Mouse (Mus musculus) hindbrain, postnatal 0 days (tissue): Measurements from ENCODE around the gene Gm49395. TPM values are rescaled to one million over a fixed set of nuclear protein-coding genes. Genes with fewer than 3 reads are reported as not detected.

Experiments
- ATAC-seq: fragments of 200-750 bp; cut with Nextera tagmentation; 2 replicates; pipeline ENCODE4 v1.8.0; 2017; ENCODE audit warnings: mild to moderate bottlenecking, moderate TSS enrichment, moderate library complexity
- DNase-seq: peaks from one replicate; pipeline ENCODE4 v3.0.0-alpha.2; 2015; ENCODE audit warnings: low spot score
- H3K27ac ChIP-seq: fragments of 300-500 bp; sonication (generic); 2 replicates; pipeline ENCODE4 v1.5.1; 2014; ENCODE audit warnings: mild to moderate bottlenecking
- H3K27me3 ChIP-seq: fragments of 300-500 bp; sonication (generic); 2 replicates; pipeline ENCODE4 v1.6.1; 2014; ENCODE audit warnings: low read length, mixed read lengths; ENCODE audit not compliant: insufficient read depth
- H3K36me3 ChIP-seq: fragments of 300-500 bp; sonication (generic); 2 replicates; pipeline ENCODE4 v1.6.1; 2014; ENCODE audit warnings: low read length, mixed read lengths; ENCODE audit not compliant: insufficient read depth
- H3K4me1 ChIP-seq: fragments of 300-500 bp; sonication (generic); 2 replicates; pipeline ENCODE4 v1.6.1; 2014; ENCODE audit warnings: antibody characterized with exemption, low read length, mixed read lengths; ENCODE audit not compliant: insufficient read depth
- H3K4me2 ChIP-seq: fragments of 300-500 bp; sonication (generic); 2 replicates; pipeline ENCODE4 v1.6.1; 2014; ENCODE audit warnings: low read depth, mild to moderate bottlenecking, low read length, moderate library complexity, mixed read lengths
- H3K4me3 ChIP-seq: fragments of 300-500 bp; sonication (generic); 2 replicates; pipeline ENCODE4 v1.5.1; 2014; ENCODE audit warnings: low read length
- H3K9ac ChIP-seq: fragments of 300-500 bp; sonication (generic); replicated peaks from 2 replicates; pipeline ENCODE4 v1.6.1; 2014; ENCODE audit warnings: mild to moderate bottlenecking, low read length, moderate library complexity, mixed read lengths
- H3K9me3 ChIP-seq: fragments of 300-500 bp; sonication (generic); 2 replicates; pipeline ENCODE4 v1.6.1; 2016; ENCODE audit warnings: low read length, mixed read lengths
- CTCF ChIP-seq: IDR thresholded peaks from 2 replicates; pipeline ENCODE4 v1.5.1; 2016; ENCODE audit warnings: antibody characterized with exemption, control low read depth, low read depth
- WGBS: fragments of 180-500 bp; shearing (Covaris S2); extraction: QIAGEN DNeasy Blood & Tissue Kit; methylation state at CpG from one replicate; pipeline ENCODE4 v1.1.7; 2014; 5-methylcytosine and 5-hydroxymethylcytosine counted together
- polyA plus RNA-seq: library from polyadenylated mRNA; unstranded; fragments of >200 nt; fragmentation: Nextera tagmentation; extraction: Ambion mirVana; gene quantifications from 2 replicates; pipeline ENCODE4 v1.2.1, GENCODE M21; 2015
- total RNA-seq: library from RNA; depleted of rRNA; stranded (reverse); fragments of >200 nt; gene quantifications from 2 replicates; pipeline ENCODE4 v1.2.3, GENCODE M21; 2014

The Gm49395 gene
- total and polyA plus RNA-seq, 2 experiments from 2014 or later, result 2.9 TPM; not detected in 1

DNA sequence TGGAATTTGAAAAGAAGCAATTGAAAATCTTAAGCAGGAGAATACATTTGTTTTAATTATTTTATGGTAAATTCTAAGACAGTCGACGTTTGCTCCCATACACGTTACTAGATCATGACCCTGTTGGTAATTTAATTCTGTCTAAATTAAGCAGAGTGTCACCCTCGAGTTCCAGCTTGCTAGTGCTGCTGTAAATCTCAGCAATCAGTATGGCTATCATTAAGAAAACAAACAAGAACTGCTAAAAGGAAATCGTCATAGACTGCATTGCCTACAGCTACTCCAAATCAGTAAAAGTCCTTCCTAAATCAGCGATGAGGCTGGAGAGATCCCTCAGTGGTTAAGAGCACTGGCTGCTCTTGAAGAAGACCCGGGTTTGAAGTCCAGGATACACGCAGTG, 66.3 kb downstream of the Gm49395 start:
- Histone ChIP-seq H3K27me3 (no peaks in the 10 kb centered on the region), H3K4me2 (no peak overlapping the region), H3K4me1 (peaks cover 3% of the 10 kb centered on the region; the same call in 1 of the 2 replicates), H3K36me3 (no peaks in the 10 kb centered on the region), H3K9me3 (no peaks in the 10 kb centered on the region), H3K4me3 (no peak overlapping the region), H3K27ac (no peak overlapping the region), H3K9ac (no peak overlapping the region)
- TF ChIP-seq CTCF, result no peak
- no peak for DNase-seq
- ATAC-seq, result no peak
- whole genome bisulfite sequencing, result 77% methylated on average over 8 of the region's 8 CpGs

- no peak for DNase-seq
- WGBS, result 64% methylated on average over 2 of the region's 2 CpGs
- TF ChIP-seq CTCF, result no peak
- Histone ChIP-seq H3K4me2 (no peak overlapping the region), H3K9ac (no peak overlapping the region), H3K27ac (no peak overlapping the region), H3K4me1 (peaks cover 3% of the 10 kb centered on the region; the same call in 1 of the 2 replicates), H3K4me3 (no peak overlapping the region), H3K36me3 (no peaks in the 10 kb centered on the region), H3K27me3 (no peaks in the 10 kb centered on the region), H3K9me3 (no peaks in the 10 kb centered on the region)
- ATAC-seq, result no peak
Observed at GRCm38 (mm10) chr13:115033135-115033534, 68.6 kb downstream of the Gm49395 start.

DNA sequence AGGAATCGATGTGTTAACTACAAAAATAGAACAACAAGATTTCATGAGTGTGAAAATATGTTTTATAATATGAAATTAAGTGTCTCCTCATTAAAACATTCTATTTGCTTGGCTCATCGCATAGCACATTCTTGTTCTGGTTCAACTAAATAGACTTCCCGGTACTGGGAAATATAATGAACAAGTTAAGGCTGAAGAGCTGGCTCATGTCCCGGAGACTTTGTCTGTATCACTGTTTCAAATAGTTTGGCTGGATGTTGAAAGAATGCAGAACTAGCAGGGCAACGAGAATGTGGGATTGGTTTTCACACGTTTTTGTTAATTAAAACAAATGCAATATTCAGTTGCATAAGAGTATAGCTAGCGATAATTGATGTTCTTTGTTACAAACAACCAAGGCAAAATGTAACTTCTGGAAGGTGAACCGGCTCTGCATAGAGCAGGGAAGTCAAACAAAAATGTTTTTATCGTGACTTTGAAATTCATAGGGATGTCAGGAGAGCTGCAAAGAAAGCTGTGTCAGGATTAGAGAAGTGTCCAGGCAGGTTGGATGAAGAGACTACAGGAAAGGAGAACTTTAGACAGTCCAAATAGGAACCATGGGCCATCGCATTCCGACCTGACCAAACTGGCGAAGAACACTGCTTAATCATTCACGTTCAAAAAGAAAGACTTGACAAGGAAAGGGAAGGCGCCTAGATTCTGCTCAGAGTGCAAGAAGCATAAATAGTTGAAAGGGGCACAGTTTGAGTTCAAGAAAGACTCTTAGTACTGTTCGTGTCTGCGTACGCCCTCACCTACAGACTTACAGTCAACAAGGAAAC, 70.3 kb downstream of the Gm49395 start:
- DNase-seq (no peak), ATAC-seq (no peak)
- Histone ChIP-seq H3K36me3 (no peaks in the 10 kb centered on the region), H3K4me1 (no peaks in the 10 kb centered on the region), H3K9ac (no peak overlapping the region), H3K9me3 (no peaks in the 10 kb centered on the region), H3K4me2 (no peak overlapping the region), H3K27ac (no peak overlapping the region), H3K27me3 (no peaks in the 10 kb centered on the region), H3K4me3 (no peak overlapping the region)
- no peak for TF ChIP-seq CTCF
- WGBS, result 74% methylated on average over 17 of the region's 17 CpGs

DNA sequence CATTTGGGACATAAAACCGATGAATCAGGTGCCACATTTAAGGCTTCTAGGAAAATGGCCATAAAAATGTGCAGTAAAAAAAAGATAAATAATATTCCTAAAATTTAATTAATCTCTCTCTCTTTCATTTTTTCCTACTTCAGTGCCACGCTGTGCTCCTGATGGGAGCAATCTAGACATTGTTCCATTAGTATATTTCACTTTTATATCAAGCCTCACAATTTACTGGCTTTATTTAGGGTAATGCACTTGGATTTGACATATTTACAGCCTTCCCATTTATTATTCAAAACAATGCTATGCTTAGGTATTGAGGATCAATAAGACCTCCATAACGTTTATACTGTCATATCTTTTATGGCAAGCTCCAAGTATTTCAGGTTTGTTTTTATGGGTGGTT, 76.3 kb downstream of the Gm49395 start:
- TF ChIP-seq CTCF, result no peak
- Histone ChIP-seq H3K27me3 (no peaks in the 10 kb centered on the region), H3K4me2 (no peak overlapping the region), H3K9me3 (no peaks in the 10 kb centered on the region), H3K4me1 (no peaks in the 10 kb centered on the region), H3K27ac (no peak overlapping the region), H3K9ac (no peak overlapping the region), H3K36me3 (no peaks in the 10 kb centered on the region), H3K4me3 (no peak overlapping the region)
- ATAC-seq (no peak), DNase-seq (no peak)
- 89% methylated on average over 3 of the region's 3 CpGs for WGBS

DNA sequence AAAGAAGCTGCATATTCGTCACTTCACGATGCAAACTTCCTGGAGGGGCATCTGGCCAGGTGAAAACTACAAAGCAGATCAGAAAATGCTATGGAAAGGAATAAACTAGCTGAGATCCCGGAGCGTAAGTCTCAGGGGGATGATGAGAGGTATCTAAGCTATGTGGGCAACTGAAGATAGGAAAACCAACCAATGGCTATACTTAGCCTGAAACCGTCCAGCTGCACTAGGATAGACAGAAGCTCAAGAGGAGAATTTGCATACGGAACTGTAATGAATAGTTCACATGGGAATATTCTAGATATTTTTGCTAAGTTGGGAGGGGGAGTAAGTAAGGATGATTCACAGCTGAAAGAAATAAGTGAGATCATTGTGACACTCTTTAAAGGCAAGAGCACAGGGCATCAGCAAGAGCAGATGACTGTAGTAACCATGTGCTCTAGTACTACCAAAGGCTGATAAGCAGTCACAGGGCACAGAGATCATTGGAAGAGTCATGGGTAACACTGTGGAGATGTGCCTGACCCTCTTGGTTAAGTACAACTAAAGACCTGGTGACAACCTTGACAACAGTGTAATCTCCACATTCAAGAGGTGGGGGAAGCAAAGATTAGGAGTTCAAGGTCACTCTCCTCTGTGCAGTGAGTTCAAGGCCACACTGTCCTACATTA, 79.5 kb downstream of the Gm49395 start:
- no peak for ATAC-seq
- Histone ChIP-seq H3K4me1 (no peaks in the 10 kb centered on the region), H3K27ac (no peak overlapping the region), H3K9ac (no peak overlapping the region), H3K4me2 (no peak overlapping the region), H3K4me3 (no peak overlapping the region), H3K36me3 (no peaks in the 10 kb centered on the region), H3K27me3 (no peaks in the 10 kb centered on the region), H3K9me3 (no peaks in the 10 kb centered on the region)
- 91% methylated on average over 6 of the region's 6 CpGs for WGBS
- DNase-seq, result no peak
- TF ChIP-seq CTCF, result no peak

- Histone ChIP-seq H3K36me3 (no peaks in the 10 kb centered on the region), H3K27me3 (no peaks in the 10 kb centered on the region), H3K4me2 (no peak overlapping the region), H3K4me1 (no peaks in the 10 kb centered on the region), H3K27ac (no peak overlapping the region), H3K4me3 (no peak overlapping the region), H3K9ac (no peak overlapping the region), H3K9me3 (no peaks in the 10 kb centered on the region)
- WGBS, result 79% methylated on average over 10 of the region's 10 CpGs
- no peak for TF ChIP-seq CTCF
- ATAC-seq (no peak), DNase-seq (no peak)
Observed at GRCm38 (mm10) chr13:115021411-115021810, 80.3 kb downstream of the Gm49395 start.

- Histone ChIP-seq H3K27me3 (no peaks in the 10 kb centered on the region), H3K27ac (no peak overlapping the region), H3K36me3 (no peaks in the 10 kb centered on the region), H3K4me1 (no peaks in the 10 kb centered on the region), H3K9ac (no peak overlapping the region), H3K4me2 (no peak overlapping the region), H3K9me3 (no peaks in the 10 kb centered on the region), H3K4me3 (no peak overlapping the region)
- ATAC-seq, result no peak
- no peak for DNase-seq
- TF ChIP-seq CTCF, result no peak
- WGBS, result 85% methylated on average over 4 of the region's 4 CpGs
Observed at GRCm38 (mm10) chr13:115020727-115021126, 81.0 kb downstream of the Gm49395 start.
